Mouse (Mus musculus): ENCODE measurements at regions not wholly inside any gene's neighbourhood (a gene's known extent, or its start where the extent isn't known, plus 50 kb on each side); places are given as distances from the start of the nearest gene placed in this dataset.
A peak's percentile ranks its signal among the peaks of the same experiment; 100 is the strongest.

DNA sequence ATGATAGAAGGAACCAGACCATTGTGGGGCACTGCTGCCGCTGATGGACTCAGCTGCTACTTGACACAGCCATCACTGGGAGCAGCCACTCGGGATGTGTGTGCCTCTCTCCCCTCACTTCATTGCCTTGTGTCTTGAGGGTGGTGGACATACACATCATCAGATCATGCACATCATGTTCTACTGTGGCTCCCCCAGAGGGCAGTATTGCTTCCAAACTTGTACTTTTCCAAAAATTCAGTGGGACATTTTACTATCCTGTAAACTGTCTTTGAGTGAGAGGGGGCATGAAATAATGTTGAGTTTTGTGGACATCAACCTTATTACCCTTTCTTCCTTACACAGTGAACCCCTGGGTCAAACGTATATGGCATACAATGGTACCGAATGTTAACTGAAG lies 134.6 kb downstream of the Hhipl2 start:
- TF ChIP-seq CTCF (IDR thresholded peaks at IDR 0.05 in 2 of 3, conservative IDR thresholded peaks at IDR 0.05 in 1 of 3; ENCODE audit: control insufficient read depth in 1 of 3, insufficient read depth in 1 of 3, low read depth in 2 of 3, low read length in 3 of 3, poor library complexity in 1 of 3, severe bottlenecking in 1 of 3) (peak in 1 of 3 experiments; percentile 3; a peak in 1 of 6 replicates), EP300 (IDR thresholded peaks at IDR 0.05; ENCODE audit: low read depth in 1 of 2, low read length in 2 of 2) (no peak), CHD2 (IDR thresholded peaks at IDR 0.05; ENCODE audit: low read length) (no peak)
- H3K27ac ChIP-seq (ENCODE audit: control insufficient read depth, low read depth, low read length): no peak overlapping the region
- no peak overlapping the region for H3K9ac ChIP-seq (ENCODE audit: control insufficient read depth, low read depth, low read length, poor library complexity, severe bottlenecking)
- H3K36me3 ChIP-seq (ENCODE audit: control insufficient read depth in 1 of 2, insufficient read depth in 2 of 2, low read length in 2 of 2): no peaks in the 10 kb centered on the region
- H3K4me3 ChIP-seq (ENCODE audit: control insufficient read depth in 1 of 2, insufficient read depth in 1 of 2, low read depth in 2 of 2, low read length in 2 of 2): no peak overlapping the region
- no peaks in the 10 kb centered on the region for H3K9me3 ChIP-seq (replicated peaks; ENCODE audit: insufficient read depth, low read length)
- no peak for DNase-seq (ENCODE audit: low read depth, low spot score)
- H3K27me3 ChIP-seq (ENCODE audit: control insufficient read depth in 1 of 2, insufficient read depth in 2 of 2, low read length in 2 of 2): no peaks in the 10 kb centered on the region
- no peaks in the 10 kb centered on the region for H3K4me1 ChIP-seq (ENCODE audit: control insufficient read depth in 1 of 2, insufficient read depth in 2 of 2, low read length in 2 of 2)
- no peaks in the 10 kb centered on the region for H3K79me2 ChIP-seq (ENCODE audit: control insufficient read depth, insufficient read depth, low read length, poor library complexity)

DNA sequence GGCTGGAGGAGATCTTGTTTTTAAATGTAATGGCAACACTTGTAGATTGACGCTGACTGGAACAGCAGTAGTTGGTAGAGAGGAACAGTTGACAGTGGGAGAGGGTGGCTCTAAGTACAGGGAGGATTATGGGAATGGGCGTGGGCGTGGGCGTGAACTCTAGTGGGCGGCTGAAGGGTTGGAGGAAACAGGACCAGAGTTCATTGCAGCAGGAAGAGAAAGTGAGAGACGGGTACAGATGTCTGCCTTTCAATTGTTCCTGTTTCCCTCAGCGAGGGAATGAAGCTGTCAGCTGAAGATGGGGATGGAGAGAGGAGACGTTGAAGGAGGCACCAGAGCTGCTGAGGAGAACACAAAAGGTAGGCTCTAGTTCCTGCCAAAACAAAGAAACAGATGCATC lies 135.2 kb downstream of the Hhipl2 start:
- TF ChIP-seq ZNF384 (IDR thresholded peaks at IDR 0.05; ENCODE audit: low read depth, low read length) (no peak), USF2 (IDR thresholded peaks at IDR 0.05; ENCODE audit: borderline replicate concordance in 1 of 2, insufficient read depth in 1 of 2, low read depth in 1 of 2, low read length in 2 of 2) (no peak), NELFE (IDR thresholded peaks at IDR 0.05; ENCODE audit: low read depth, low read length) (no peak), MAFK (IDR thresholded peaks at IDR 0.05; ENCODE audit: borderline replicate concordance, low read depth, low read length) (no peak), USF1 (IDR thresholded peaks at IDR 0.05; ENCODE audit: low read depth, low read length) (no peak), RAD21 (IDR thresholded peaks at IDR 0.05; ENCODE audit: low read depth, low read length) (no peak), MYC (IDR thresholded peaks at IDR 0.05; ENCODE audit: low read depth, low read length) (no peak), POLR2A (IDR thresholded peaks at IDR 0.05; ENCODE audit: control insufficient read depth in 1 of 2, insufficient read depth in 1 of 2, low read depth in 1 of 2, low read length in 2 of 2, poor library complexity in 1 of 2) (no peak), GABPA (IDR thresholded peaks at IDR 0.05; ENCODE audit: low read depth, low read length) (no peak), EP300 (IDR thresholded peaks at IDR 0.05; ENCODE audit: low read depth in 1 of 2, low read length in 2 of 2) (no peak), SMC3 (IDR thresholded peaks at IDR 0.05; ENCODE audit: low read depth, low read length) (no peak), SIN3A (IDR thresholded peaks at IDR 0.05; ENCODE audit: low read length) (no peak)
- no peak overlapping the region for H3K4me3 ChIP-seq (ENCODE audit: control insufficient read depth in 1 of 2, insufficient read depth in 1 of 2, low read depth in 2 of 2, low read length in 2 of 2)
- no peak overlapping the region for H3K27ac ChIP-seq (ENCODE audit: control insufficient read depth, low read depth, low read length)
- H3K4me1 ChIP-seq (ENCODE audit: control insufficient read depth in 1 of 2, insufficient read depth in 2 of 2, low read length in 2 of 2): no peaks in the 10 kb centered on the region
- H3K9ac ChIP-seq (ENCODE audit: control insufficient read depth, low read depth, low read length, poor library complexity, severe bottlenecking): no peak overlapping the region
- H3K9me3 ChIP-seq (replicated peaks; ENCODE audit: insufficient read depth, low read length): no peaks in the 10 kb centered on the region
- no peaks in the 10 kb centered on the region for H3K27me3 ChIP-seq (ENCODE audit: control insufficient read depth in 1 of 2, insufficient read depth in 2 of 2, low read length in 2 of 2)
- DNase-seq (ENCODE audit: low read depth, low spot score): no peak
- H3K36me3 ChIP-seq (ENCODE audit: control insufficient read depth in 1 of 2, insufficient read depth in 2 of 2, low read length in 2 of 2): no peaks in the 10 kb centered on the region
- H3K79me2 ChIP-seq (ENCODE audit: control insufficient read depth, insufficient read depth, low read length, poor library complexity): no peaks in the 10 kb centered on the region

DNA sequence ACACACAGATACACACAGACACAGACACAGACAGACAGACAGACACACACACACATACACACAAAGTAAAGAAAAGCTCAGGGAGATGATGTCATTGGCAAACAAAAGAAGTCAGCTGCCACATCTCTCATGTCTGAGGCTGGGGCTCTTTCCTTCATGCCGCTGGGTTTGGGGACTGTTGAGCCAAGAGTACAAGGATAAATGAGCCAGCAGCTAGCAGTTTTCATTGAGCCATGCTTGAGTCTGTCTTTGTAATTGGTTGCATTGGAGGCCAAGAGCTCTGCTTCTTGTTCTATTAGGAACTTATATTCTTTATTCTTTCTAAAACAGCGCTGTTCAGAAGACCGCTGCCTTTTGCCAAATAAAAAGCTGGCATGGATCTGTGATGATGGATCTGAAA lies 144.8 kb downstream of the Hhipl2 start:
- Histone ChIP-seq H3K36me3 (ENCODE audit: control insufficient read depth in 1 of 2, insufficient read depth in 2 of 2, low read length in 2 of 2) (no peaks in the 10 kb centered on the region), H3K9me3 (replicated peaks; ENCODE audit: insufficient read depth, low read length) (no peaks in the 10 kb centered on the region), H3K4me1 (ENCODE audit: control insufficient read depth in 1 of 2, insufficient read depth in 2 of 2, low read length in 2 of 2) (no peaks in the 10 kb centered on the region), H3K9ac (ENCODE audit: control insufficient read depth, low read depth, low read length, poor library complexity, severe bottlenecking) (no peak overlapping the region), H3K27ac (ENCODE audit: control insufficient read depth, low read depth, low read length) (no peak overlapping the region), H3K27me3 (ENCODE audit: control insufficient read depth in 1 of 2, insufficient read depth in 2 of 2, low read length in 2 of 2) (no peaks in the 10 kb centered on the region), H3K79me2 (ENCODE audit: control insufficient read depth, insufficient read depth, low read length, poor library complexity) (no peaks in the 10 kb centered on the region), H3K4me3 (ENCODE audit: control insufficient read depth in 1 of 2, insufficient read depth in 1 of 2, low read depth in 2 of 2, low read length in 2 of 2) (no peak overlapping the region)
- DNase-seq (ENCODE audit: low read depth, low spot score): no peak
- TF ChIP-seq E2F4 (IDR thresholded peaks at IDR 0.05; ENCODE audit: borderline replicate concordance, low read depth, low read length): no peak
- TF ChIP-seq POLR2AphosphoS2 (IDR thresholded peaks at IDR 0.05; ENCODE audit: low read length): no peak
- no peak for TF ChIP-seq NRF1 (IDR thresholded peaks at IDR 0.05; ENCODE audit: insufficient read depth, low read depth, low read length, poor library complexity, severe bottlenecking)
- no peak for TF ChIP-seq POLR2A (IDR thresholded peaks at IDR 0.05; ENCODE audit: control insufficient read depth in 1 of 2, insufficient read depth in 1 of 2, low read depth in 1 of 2, low read length in 2 of 2, poor library complexity in 1 of 2)

Data from MEL (cell line).